Mouse (Mus musculus): ENCODE results near the gene Atg7. TPM values are rescaled to one million over a fixed set of nuclear protein-coding genes. Genes with fewer than 3 reads are reported as not detected.
A peak's percentile ranks its signal among the peaks of the same experiment; 100 is the strongest.

Gene Atg7
- polyA plus RNA-seq, 1 experiment: 43.3 TPM

DNA sequence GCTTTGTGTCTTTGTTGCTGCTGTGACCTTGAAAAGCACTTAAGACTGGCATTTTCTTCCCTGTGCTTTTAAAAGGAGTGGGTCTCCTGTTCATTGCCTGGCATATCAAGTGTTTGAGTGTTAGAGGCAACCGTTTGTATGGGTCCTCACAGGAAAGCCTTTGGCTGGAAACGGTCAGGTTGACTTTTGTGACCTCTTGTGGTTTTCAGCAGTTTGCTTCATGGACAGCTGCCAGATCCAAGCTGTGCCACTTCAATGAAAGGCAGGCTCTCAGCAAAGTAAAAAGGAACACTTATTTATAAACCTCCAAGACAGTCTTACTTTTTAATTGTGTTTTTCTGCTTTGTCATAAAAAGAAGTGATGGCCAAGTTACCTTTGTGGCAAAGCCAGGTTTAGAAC lies 47.8 kb downstream of the Atg7 start:
- WGBS: 3% methylated on average over 2 of the region's 2 CpGs
- Histone ChIP-seq H3K4me3 (replicated peaks; ENCODE audit: control insufficient read depth, low read depth, low read length) (no peak overlapping the region), H3K4me1 (ENCODE audit: control insufficient read depth, insufficient read depth, low read length) (peaks cover 2% of the 10 kb centered on the region; the same call in 1 of the 2 replicates), H3K27ac (ENCODE audit: control insufficient read depth, insufficient read depth, low read depth, low read length, poor library complexity) (no peak overlapping the region)
- TF ChIP-seq POLR2A (IDR thresholded peaks at IDR 0.05; ENCODE audit: borderline replicate concordance, control insufficient read depth, low read depth, low read length) (no peak), CTCF (IDR thresholded peaks at IDR 0.05; ENCODE audit: control insufficient read depth, insufficient read depth, low read length) (no peak)

DNA sequence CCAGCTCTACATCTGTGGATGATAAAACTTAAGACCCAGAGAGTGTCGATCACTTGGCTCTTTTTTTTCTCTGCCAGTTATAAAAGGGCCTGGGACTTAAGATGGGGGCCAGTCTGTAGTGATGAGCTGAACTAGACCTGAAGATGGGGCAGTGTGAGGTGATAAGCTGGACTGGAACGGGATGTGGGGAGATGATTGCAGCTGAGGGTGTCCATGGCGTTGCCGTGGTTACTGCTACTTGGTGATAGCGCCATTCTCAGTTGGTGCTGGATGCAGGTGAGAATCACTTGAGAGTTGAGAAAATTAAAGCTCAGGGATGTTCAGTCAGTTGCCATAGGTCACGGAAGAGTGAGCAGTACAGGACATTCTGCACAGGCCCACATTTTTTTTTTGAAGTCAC lies 48.6 kb downstream of the Atg7 start:
- no peak overlapping the region for H3K4me3 ChIP-seq (replicated peaks; ENCODE audit: control insufficient read depth, low read depth, low read length)
- no peak for TF ChIP-seq CTCF (IDR thresholded peaks at IDR 0.05; ENCODE audit: control insufficient read depth, insufficient read depth, low read length)
- TF ChIP-seq POLR2A (IDR thresholded peaks at IDR 0.05; ENCODE audit: borderline replicate concordance, control insufficient read depth, low read depth, low read length): no peak
- H3K27ac ChIP-seq (ENCODE audit: control insufficient read depth, insufficient read depth, low read depth, low read length, poor library complexity): no peak overlapping the region
- H3K4me1 ChIP-seq (ENCODE audit: control insufficient read depth, insufficient read depth, low read length): peaks cover 2% of the 10 kb centered on the region; the same call in 1 of the 2 replicates
- 78% methylated on average over 6 of the region's 6 CpGs for WGBS

DNA sequence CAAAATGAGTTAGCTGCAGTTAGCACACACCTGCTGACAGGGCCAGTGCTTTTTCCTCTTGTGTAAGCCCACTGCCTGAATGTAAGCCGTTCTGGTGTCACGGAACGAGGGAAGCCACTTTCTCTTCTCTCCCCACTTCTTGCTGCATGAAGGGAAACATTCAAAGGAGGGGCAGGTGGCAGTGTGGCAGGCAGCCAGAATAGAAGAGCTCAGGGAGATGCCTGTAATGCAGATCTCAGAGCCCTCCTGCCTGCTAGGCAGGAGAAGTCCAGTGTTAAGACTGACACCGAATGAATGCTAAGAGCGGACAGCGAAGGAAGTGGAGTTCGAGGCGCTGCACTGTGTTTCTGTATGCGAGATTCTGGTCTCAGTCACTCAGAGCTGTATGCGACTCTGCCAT lies 49.8 kb downstream of the Atg7 start:
- Histone ChIP-seq H3K4me3 (replicated peaks; ENCODE audit: control insufficient read depth, low read depth, low read length) (no peak overlapping the region), H3K27ac (ENCODE audit: control insufficient read depth, insufficient read depth, low read depth, low read length, poor library complexity) (no peak overlapping the region), H3K4me1 (ENCODE audit: control insufficient read depth, insufficient read depth, low read length) (no peaks in the 10 kb centered on the region; the same call in 1 of the 2 replicates)
- WGBS: 71% methylated on average over 10 of the region's 10 CpGs
- TF ChIP-seq POLR2A (IDR thresholded peaks at IDR 0.05; ENCODE audit: borderline replicate concordance, control insufficient read depth, low read depth, low read length) (no peak), CTCF (IDR thresholded peaks at IDR 0.05; ENCODE audit: control insufficient read depth, insufficient read depth, low read length) (no peak)

DNA sequence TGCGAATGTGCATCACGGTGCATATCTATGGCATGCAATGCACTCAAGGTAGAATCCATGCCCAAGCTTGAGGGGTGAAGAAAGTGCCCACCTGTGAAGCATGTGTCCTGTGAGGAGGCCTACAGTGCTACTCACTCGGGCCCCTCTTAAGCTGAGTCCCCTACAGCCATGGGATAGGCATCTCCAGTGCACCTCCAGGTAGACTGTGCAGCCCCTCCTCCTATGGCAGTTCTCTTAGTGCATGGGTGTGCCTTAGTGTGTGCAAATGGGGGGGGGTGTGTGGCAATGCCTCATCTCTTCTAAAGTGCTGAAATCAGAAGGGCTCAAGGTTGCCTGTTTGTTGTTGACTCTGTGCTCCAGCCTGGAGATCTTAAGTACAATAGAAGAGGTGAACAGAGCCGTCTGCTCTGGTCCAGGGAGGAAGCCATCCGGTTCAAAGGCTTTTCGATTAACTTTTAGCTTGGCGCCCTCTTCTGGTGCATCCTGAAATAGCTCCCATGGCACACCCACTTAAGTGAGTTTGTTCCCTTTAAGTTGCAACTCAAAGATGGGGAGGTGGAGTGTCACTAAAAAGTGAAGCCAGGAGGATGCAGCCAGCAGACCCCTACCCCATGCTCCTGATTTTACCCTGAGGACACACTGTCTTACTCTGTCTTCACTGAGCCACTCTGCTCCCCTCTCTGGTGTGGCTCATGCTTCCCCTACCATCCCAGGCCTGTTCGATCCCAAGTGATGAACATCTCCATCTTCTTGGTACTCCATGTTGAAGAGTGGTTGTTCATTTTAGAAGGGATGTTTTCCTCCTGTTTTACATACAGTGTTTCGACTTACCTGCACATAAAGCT lies 55.0 kb downstream of the Atg7 start:
- 44% methylated on average over 9 of the region's 9 CpGs for WGBS
- Histone ChIP-seq H3K4me3 (replicated peaks; ENCODE audit: control insufficient read depth, low read depth, low read length) (no peak overlapping the region), H3K27ac (ENCODE audit: control insufficient read depth, insufficient read depth, low read depth, low read length, poor library complexity) (no peak overlapping the region), H3K4me1 (ENCODE audit: control insufficient read depth, insufficient read depth, low read length) (no peaks in the 10 kb centered on the region)
- TF ChIP-seq CTCF (IDR thresholded peaks at IDR 0.05; ENCODE audit: control insufficient read depth, insufficient read depth, low read length) (peak; percentile 50), POLR2A (IDR thresholded peaks at IDR 0.05; ENCODE audit: borderline replicate concordance, control insufficient read depth, low read depth, low read length) (no peak)

DNA sequence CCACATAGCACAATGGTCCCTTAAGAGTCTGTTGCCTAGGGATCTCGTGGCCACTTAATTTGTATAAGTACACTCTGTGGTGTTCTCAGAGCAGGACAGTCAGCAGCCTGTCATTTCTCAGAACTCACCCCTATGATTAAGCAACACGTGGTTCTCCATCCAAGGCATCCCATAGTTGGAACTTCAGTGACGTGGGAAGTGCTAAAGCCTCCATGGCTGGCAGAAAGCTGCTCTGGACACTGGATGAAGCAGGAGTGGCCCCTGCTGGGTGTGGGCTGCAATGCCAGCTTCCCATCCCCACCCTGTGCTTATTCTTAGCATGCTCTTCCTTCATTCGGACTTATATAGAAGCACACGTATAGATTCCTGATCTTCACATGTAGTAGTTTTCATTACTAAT lies 55.7 kb downstream of the Atg7 start:
- no peak for TF ChIP-seq POLR2A (IDR thresholded peaks at IDR 0.05; ENCODE audit: borderline replicate concordance, control insufficient read depth, low read depth, low read length)
- TF ChIP-seq CTCF (IDR thresholded peaks at IDR 0.05; ENCODE audit: control insufficient read depth, insufficient read depth, low read length): 0 out of 2 replicates have a peak, but pooled peaks have one; percentile 9
- no peak overlapping the region for H3K4me3 ChIP-seq (replicated peaks; ENCODE audit: control insufficient read depth, low read depth, low read length)
- no peak overlapping the region for H3K27ac ChIP-seq (ENCODE audit: control insufficient read depth, insufficient read depth, low read depth, low read length, poor library complexity)
- no peaks in the 10 kb centered on the region for H3K4me1 ChIP-seq (ENCODE audit: control insufficient read depth, insufficient read depth, low read length)
- 69% methylated on average over 5 of the region's 5 CpGs for WGBS

DNA sequence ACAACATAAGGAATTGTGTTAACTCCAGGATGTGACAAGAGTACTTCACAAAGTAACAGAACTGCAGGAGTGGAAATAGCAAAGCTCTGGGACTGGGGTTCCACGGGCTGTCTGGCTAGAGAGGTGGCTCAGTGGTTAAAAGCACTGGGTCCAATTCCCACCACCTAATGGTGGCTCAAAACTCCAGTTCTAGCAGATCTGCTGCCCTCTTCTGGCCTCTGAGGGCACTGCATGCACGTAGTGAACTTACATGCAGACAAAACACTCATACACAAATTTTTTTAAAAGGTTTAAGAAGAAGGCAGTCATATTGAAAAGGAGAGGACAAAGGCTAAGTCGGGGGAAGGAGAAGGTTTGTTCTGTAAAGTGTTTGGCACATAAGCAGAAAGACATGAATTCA lies 57.8 kb downstream of the Atg7 start:
- Histone ChIP-seq H3K4me1 (ENCODE audit: control insufficient read depth, insufficient read depth, low read length) (no peaks in the 10 kb centered on the region), H3K27ac (ENCODE audit: control insufficient read depth, insufficient read depth, low read depth, low read length, poor library complexity) (no peak overlapping the region), H3K4me3 (replicated peaks; ENCODE audit: control insufficient read depth, low read depth, low read length) (no peak overlapping the region)
- TF ChIP-seq CTCF (IDR thresholded peaks at IDR 0.05; ENCODE audit: control insufficient read depth, insufficient read depth, low read length) (peak; percentile 54; the same call in 1 of the 2 replicates), POLR2A (IDR thresholded peaks at IDR 0.05; ENCODE audit: borderline replicate concordance, control insufficient read depth, low read depth, low read length) (no peak)
- WGBS: 85% methylated on average over 3 of the region's 3 CpGs

DNA sequence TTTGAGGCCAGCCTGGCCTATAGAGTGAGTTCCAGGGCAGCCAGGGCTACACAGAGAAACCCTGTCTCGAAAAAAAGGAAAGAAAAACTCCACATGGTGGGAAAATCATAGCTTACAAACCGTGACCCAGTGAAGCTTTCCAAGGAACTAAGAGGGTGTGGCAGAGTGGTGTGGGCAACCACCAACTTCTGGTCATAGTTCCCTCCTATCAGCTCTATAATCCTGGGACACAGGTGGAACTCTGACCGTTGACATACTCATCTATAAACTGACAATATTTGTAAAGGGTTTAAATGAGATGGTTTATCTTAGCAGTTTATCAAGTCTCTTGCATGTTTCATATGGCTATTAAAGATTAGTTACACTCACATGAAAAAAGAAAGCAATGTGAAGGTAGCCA lies 64.1 kb downstream of the Atg7 start:
- 81% methylated on average over 3 of the region's 3 CpGs for WGBS
- TF ChIP-seq POLR2A (IDR thresholded peaks at IDR 0.05; ENCODE audit: borderline replicate concordance, control insufficient read depth, low read depth, low read length) (no peak), CTCF (IDR thresholded peaks at IDR 0.05; ENCODE audit: control insufficient read depth, insufficient read depth, low read length) (no peak)
- Histone ChIP-seq H3K4me3 (replicated peaks; ENCODE audit: control insufficient read depth, low read depth, low read length) (no peak overlapping the region), H3K27ac (ENCODE audit: control insufficient read depth, insufficient read depth, low read depth, low read length, poor library complexity) (no peak overlapping the region), H3K4me1 (ENCODE audit: control insufficient read depth, insufficient read depth, low read length) (no peaks in the 10 kb centered on the region)

DNA sequence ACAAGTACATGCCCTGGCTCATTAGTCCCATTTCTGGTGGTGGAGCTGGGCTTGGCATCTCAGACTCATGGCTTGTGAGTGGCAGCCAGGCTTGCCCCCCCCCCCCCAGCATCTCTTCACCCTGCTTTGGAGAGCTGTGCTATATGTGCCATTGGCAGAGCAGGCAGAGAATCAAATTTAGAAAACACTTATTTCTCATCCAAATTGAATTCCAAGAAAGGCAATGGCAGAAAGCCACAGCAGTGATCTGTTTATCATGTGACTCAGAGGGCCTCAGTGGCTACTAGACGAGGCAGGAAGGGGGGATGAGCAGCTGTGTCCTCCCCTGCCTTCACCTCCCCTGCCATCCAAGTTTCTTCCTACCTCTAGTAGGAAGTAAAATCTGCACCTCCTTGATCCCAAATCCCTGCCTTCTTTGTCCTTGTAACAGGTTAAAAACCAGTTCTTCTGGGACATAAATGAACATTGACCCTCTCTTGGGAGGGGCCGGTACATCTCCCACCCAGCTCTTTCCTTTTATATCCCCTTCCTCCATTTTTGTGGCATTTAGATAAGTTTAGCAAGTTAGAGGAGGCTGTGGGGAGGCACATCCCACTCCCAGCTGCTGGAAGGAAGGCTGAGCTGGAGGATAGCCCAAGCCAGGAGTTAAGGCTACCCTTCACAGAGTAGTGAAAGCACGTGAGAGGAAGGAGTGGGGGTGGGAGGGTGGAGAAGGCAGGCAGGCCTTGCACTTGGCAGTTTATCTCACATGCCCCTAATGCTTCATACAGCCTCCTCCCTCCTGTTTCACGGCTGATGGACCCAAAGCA lies 69.5 kb downstream of the Atg7 start:
- Histone ChIP-seq H3K27ac (ENCODE audit: control insufficient read depth, insufficient read depth, low read depth, low read length, poor library complexity) (no peak overlapping the region), H3K4me1 (ENCODE audit: control insufficient read depth, insufficient read depth, low read length) (no peaks in the 10 kb centered on the region), H3K4me3 (replicated peaks; ENCODE audit: control insufficient read depth, low read depth, low read length) (no peak overlapping the region)
- TF ChIP-seq CTCF (IDR thresholded peaks at IDR 0.05; ENCODE audit: control insufficient read depth, insufficient read depth, low read length): no peak
- TF ChIP-seq POLR2A (IDR thresholded peaks at IDR 0.05; ENCODE audit: borderline replicate concordance, control insufficient read depth, low read depth, low read length): no peak
- 66% methylated on average over 4 of the region's 4 CpGs for WGBS
